Mouse (Mus musculus): ENCODE results near the gene Bglap2. TPM values are rescaled to one million over a fixed set of nuclear protein-coding genes. Genes with fewer than 3 reads are reported as not detected.

Bglap2 gene
- polyA plus RNA-seq, 1 experiment from 2014 or later, result not detected

DNA sequence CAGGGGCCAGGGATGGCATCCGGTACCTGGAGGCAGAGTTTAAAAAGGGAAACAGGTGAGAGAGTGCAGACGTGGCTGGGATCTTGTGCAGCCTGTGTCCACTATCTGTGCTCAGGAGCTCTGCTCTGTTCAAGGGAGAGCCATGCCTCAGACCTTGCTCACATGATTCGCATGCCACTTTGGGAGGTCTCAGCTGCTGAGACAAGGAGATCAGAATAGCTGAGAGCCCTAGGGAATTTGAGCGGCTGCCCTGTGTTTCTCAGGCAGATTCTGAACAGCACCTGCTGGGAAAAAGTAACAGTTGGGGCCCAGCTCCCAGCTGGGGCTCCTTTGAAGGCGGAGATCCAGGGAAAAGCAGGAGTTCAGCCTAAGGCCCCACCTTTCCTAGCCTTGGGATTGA is 18.9 kb downstream of the Bglap2 start:
- 83% methylated on average over 5 of the region's 5 CpGs for WGBS
- Histone ChIP-seq H3K4me2 (replicated peaks; ENCODE audit: low read depth, low read length) (no peak overlapping the region), H3K27me3 (ENCODE audit: insufficient read depth, low read length) (no peaks in the 10 kb centered on the region), H3K9ac (replicated peaks; ENCODE audit: low read length) (no peak overlapping the region), H3K4me3 (ENCODE audit: low read length) (no peak overlapping the region), H3K27ac (ENCODE audit: low read length) (no peak overlapping the region), H3K36me3 (ENCODE audit: insufficient read depth, low read length) (peaks cover 74% of the 10 kb centered on the region), H3K9me3 (ENCODE audit: low read length) (no peaks in the 10 kb centered on the region), H3K4me1 (ENCODE audit: insufficient read depth, low read length) (peaks cover 6% of the 10 kb centered on the region; the same call in 1 of the 2 replicates)
- ATAC-seq (ENCODE audit: low FRiP score, low TSS enrichment), result no peak

DNA sequence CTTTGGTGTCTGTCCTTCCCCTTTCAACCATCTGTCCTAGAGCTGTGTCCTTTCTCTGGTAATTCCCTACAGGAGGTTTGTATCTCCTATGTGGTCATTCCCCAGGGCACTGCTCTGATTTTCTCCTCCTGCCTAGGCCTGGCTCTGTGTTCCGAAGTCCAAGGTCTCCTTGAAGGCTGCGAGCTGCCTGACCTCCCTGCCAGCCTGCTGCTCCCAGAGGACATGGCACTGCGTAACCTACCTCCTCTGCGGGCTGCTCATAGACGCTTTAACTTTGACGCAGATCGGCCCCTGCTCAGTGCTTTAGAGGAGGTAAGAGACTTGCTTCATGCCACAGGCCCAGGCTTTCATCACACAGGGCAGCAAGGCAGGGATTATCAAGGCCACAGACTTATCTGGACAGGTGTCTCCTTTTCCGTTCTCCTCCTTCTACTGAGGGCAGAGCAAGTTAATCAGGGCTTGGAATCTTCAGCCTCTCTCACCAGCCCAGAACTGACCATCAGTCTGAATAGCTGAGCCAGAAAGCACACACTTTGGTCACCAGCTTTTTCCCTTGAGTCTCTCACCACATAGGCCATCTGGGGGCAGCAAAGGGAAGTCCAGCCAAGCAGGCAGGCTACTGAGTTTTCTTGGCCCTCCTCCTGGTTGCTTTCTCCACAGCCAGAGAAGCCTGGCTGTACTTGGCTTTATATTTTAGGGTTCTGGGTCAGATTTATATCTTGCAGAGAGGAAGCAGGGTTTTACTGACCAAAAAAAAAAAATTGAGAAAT is 23.9 kb downstream of the Bglap2 start:
- H3K9ac ChIP-seq (replicated peaks; ENCODE audit: low read length), result no peak overlapping the region
- no peak overlapping the region for H3K4me2 ChIP-seq (replicated peaks; ENCODE audit: low read depth, low read length)
- no peak for ATAC-seq (ENCODE audit: low FRiP score, low TSS enrichment)
- H3K4me1 ChIP-seq (ENCODE audit: insufficient read depth, low read length), result no peaks in the 10 kb centered on the region
- H3K27ac ChIP-seq (ENCODE audit: low read length), result no peak overlapping the region
- peaks cover 97% of the 10 kb centered on the region for H3K36me3 ChIP-seq (ENCODE audit: insufficient read depth, low read length)
- no peaks in the 10 kb centered on the region for H3K9me3 ChIP-seq (ENCODE audit: low read length)
- 89% methylated on average over 8 of the region's 8 CpGs for WGBS
- no peak overlapping the region for H3K4me3 ChIP-seq (ENCODE audit: low read length)
- no peaks in the 10 kb centered on the region for H3K27me3 ChIP-seq (ENCODE audit: insufficient read depth, low read length)

DNA sequence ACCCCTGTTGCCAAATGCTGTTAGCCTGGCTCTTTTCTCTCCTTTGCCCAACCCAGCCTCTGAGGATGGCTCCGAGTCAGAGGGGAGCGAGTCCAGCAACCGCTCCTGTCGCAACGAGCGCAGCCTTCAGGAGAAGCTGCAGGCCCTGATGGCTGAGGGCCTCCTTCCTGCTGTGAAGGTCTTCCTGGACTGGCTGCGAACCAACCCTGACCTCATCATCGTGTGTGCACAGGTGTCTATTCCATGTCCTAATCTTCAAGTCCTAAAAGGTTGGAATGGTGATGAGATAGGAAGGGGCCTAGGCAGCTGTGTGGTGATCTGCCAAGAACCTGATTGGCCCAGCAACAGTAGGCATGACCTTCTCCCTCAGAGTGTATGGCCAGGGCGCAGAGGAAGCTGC is 25.6 kb downstream of the Bglap2 start:
- no peak overlapping the region for H3K27ac ChIP-seq (ENCODE audit: low read length)
- H3K4me2 ChIP-seq (replicated peaks; ENCODE audit: low read depth, low read length), result no peak overlapping the region
- H3K9me3 ChIP-seq (ENCODE audit: low read length), result no peaks in the 10 kb centered on the region
- no peaks in the 10 kb centered on the region for H3K4me1 ChIP-seq (ENCODE audit: insufficient read depth, low read length)
- 95% methylated on average over 9 of the region's 9 CpGs for WGBS
- H3K27me3 ChIP-seq (ENCODE audit: insufficient read depth, low read length), result no peaks in the 10 kb centered on the region
- no peak overlapping the region for H3K9ac ChIP-seq (replicated peaks; ENCODE audit: low read length)
- peaks cover 92% of the 10 kb centered on the region for H3K36me3 ChIP-seq (ENCODE audit: insufficient read depth, low read length)
- H3K4me3 ChIP-seq (ENCODE audit: low read length), result no peak overlapping the region
- ATAC-seq (ENCODE audit: low FRiP score, low TSS enrichment), result no peak

DNA sequence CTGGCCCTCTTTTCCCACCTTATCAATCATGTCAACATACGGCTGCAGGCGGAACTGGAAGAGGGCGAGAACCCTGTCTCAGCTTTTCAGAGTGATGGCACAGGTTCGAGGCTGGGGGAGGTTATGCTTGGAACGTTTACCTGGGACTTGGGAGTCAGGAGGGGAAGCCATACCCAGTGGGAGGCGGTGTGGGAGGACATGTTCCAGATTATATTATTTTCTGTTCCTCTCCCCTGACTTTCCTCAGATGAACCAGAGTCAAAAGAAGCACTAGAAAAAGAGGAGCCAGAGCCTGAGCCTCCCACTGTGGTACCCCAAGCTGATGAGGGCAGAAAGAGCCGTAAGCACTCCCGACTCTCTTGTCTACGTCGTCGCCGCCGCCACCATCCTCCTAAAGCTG is 27.8 kb downstream of the Bglap2 start:
- Histone ChIP-seq H3K4me3 (ENCODE audit: low read length) (no peak overlapping the region), H3K27ac (ENCODE audit: low read length) (no peak overlapping the region), H3K9me3 (ENCODE audit: low read length) (no peaks in the 10 kb centered on the region), H3K36me3 (ENCODE audit: insufficient read depth, low read length) (peaks cover 92% of the 10 kb centered on the region), H3K4me2 (replicated peaks; ENCODE audit: low read depth, low read length) (no peak overlapping the region), H3K27me3 (ENCODE audit: insufficient read depth, low read length) (no peaks in the 10 kb centered on the region), H3K9ac (replicated peaks; ENCODE audit: low read length) (no peak overlapping the region), H3K4me1 (ENCODE audit: insufficient read depth, low read length) (no peaks in the 10 kb centered on the region)
- ATAC-seq (ENCODE audit: low FRiP score, low TSS enrichment), result no peak
- WGBS, result 88% methylated on average over 13 of the region's 13 CpGs

DNA sequence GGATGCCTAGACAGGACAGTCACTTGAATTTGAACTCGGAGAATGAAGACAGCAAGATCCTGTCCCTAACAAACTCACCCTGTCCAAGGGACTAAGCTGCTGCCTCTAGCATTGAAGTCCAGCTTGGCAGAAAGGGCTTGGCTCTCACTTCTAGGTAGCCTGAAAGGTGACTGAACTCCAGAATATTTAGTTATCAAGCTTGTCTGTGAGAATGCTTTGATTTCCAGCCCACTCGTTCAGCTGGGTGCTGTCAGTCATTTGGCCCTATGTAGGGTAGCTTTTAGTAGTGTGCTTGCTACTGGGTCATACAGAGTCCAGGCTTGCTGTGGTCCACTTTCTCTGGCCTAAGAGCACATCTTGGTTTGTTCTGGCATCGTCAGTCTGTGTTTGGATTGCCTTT is 39.5 kb downstream of the Bglap2 start:
- WGBS, result 70% methylated on average over 3 of the region's 3 CpGs
- Histone ChIP-seq H3K4me1 (ENCODE audit: insufficient read depth, low read length) (peaks cover 23% of the 10 kb centered on the region), H3K36me3 (ENCODE audit: insufficient read depth, low read length) (peaks cover 24% of the 10 kb centered on the region), H3K9me3 (ENCODE audit: low read length) (no peaks in the 10 kb centered on the region), H3K4me3 (ENCODE audit: low read length) (no peak overlapping the region), H3K4me2 (replicated peaks; ENCODE audit: low read depth, low read length) (no peak overlapping the region), H3K9ac (replicated peaks; ENCODE audit: low read length) (no peak overlapping the region; the same call in 1 of the 2 replicates), H3K27me3 (ENCODE audit: insufficient read depth, low read length) (no peaks in the 10 kb centered on the region), H3K27ac (ENCODE audit: low read length) (no peak overlapping the region)
- ATAC-seq (ENCODE audit: low FRiP score, low TSS enrichment), result no peak

DNA sequence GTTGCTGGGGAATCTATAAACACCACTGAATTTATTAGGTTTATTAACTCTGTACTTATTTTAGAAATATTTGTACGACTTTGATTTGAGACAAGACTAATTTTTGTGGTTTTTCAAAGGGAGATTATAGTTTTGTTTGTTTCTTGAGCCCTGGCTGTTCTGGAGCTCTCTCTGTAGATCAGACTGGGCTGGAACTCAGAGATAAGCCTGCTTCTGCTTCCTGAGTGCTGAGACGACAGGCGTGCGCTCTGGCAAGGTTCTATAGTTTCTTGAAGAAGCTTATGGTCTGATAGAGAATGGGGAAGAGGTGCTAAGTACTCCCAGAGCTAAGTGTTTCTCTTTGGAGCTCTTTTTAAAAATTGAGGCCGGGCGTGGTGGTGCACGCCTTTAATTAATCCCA is 40.2 kb downstream of the Bglap2 start:
- Histone ChIP-seq H3K36me3 (ENCODE audit: insufficient read depth, low read length) (peaks cover 17% of the 10 kb centered on the region), H3K27me3 (ENCODE audit: insufficient read depth, low read length) (no peaks in the 10 kb centered on the region), H3K4me1 (ENCODE audit: insufficient read depth, low read length) (peaks cover 28% of the 10 kb centered on the region), H3K9me3 (ENCODE audit: low read length) (no peaks in the 10 kb centered on the region), H3K4me3 (ENCODE audit: low read length) (no peak overlapping the region), H3K9ac (replicated peaks; ENCODE audit: low read length) (no peak overlapping the region), H3K27ac (ENCODE audit: low read length) (no peak overlapping the region), H3K4me2 (replicated peaks; ENCODE audit: low read depth, low read length) (no peak overlapping the region)
- ATAC-seq (ENCODE audit: low FRiP score, low TSS enrichment), result no peak
- WGBS, result 94% methylated on average over 7 of the region's 7 CpGs

DNA sequence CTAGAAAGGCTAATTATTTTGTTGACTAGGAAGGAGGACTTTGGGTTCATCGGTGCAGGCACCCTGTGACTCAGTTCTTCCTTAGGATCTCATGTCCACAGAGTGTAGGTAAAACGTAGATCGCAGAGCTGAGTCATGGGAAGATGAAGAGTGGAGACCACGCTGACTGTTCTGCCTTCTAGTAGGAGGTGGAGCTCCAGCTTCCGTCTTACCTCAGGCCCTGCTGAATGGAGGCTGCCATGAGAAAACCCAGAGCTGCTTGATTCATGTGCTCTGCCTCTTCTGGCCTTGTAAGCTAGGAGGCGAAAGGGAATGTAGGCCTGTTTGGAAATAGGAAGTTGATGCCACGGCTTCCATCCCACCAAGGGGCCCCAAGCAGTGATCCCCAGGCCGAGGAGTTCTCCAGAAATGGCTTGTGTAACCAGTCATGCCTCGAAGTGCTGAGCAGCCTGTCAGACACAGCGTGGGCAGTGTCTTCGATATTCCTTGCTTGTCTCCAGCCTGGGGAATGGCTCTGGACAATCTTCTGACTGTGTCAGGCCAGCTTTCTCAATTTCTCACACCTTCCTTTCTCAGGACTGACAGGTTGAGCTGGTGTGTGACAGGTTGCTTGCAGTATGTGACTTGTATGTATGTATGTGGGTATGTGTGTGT is 41.0 kb downstream of the Bglap2 start:
- no peak for ATAC-seq (ENCODE audit: low FRiP score, low TSS enrichment)
- peak overlapping the region; percentile 20; the same call in 1 of the 2 replicates for H3K9ac ChIP-seq (replicated peaks; ENCODE audit: low read length)
- 68% methylated on average over 11 of the region's 11 CpGs for WGBS

DNA sequence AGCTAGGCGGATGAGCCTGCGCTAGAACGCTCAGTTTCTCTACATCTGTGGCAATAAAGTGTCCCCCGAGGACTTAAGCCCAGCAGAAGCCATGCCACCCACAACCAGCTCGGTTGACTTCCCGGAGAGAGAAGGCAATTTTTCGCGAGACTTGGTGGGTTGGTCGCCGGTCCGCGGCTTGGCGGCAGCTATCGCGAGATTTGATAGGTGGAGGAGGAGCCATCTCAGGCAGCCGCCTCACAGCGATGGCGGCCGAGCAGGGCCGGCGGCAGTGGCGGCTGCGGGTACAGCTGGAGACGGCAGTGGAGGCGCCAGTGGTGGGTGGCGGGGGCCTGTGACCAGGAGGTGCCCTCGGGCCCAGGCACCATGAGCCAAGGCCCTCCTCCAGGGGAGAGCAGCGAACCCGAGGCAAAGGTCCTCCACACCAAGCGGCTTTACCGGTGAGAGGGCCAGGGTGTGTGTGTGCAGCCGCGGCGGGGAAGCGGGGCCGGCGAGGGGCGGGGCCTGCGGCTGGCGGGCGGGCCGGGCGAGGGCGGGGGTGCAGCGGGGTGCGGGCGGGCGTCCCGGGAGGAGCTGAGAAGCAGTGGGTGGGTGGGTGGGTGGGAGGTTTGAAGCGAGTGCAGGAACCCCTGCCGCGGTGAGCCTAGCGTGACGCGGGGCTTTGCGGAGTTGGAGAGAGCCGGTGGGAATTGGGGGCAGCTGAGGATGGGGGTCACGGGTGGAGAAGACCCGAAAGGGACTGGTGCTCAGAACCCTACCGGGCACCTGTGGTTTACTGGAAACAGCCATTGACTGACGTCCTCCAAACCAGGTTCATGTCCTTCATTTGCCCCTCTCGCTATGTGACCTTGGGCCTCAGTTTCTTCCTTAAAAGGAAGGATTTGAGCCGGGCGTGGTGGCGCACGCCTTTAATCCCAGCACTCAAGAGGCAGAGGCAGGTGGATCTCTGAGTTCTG is 42.2 kb downstream of the Bglap2 start, which contains the start of the genes Tmem79 and Smg5:
Tmem79 (minus strand) TSS at position 91 of the 956 bp plus-strand sequence.
Smg5 (plus strand) TSS at position 203 of the 956 bp plus-strand sequence.
- ATAC-seq (ENCODE audit: low FRiP score, low TSS enrichment), result peak; percentile 94
- Histone ChIP-seq H3K4me2 (replicated peaks; ENCODE audit: low read depth, low read length) (peak within 1 kb of the TSS; percentile 69), H3K4me1 (ENCODE audit: insufficient read depth, low read length) (peaks cover 28% of the 10 kb centered on the region), H3K27ac (ENCODE audit: low read length) (peak within 1 kb of the TSS; percentile 97), H3K9me3 (ENCODE audit: low read length) (no peaks in the 10 kb centered on the region), H3K9ac (replicated peaks; ENCODE audit: low read length) (peak within 1 kb of the TSS; percentile 80), H3K36me3 (ENCODE audit: insufficient read depth, low read length) (no peaks in the 10 kb centered on the region), H3K4me3 (ENCODE audit: low read length) (peak within 1 kb of the TSS; percentile 87), H3K27me3 (ENCODE audit: insufficient read depth, low read length) (no peaks in the 10 kb centered on the region)
- 1% methylated on average over 43 of the region's 66 CpGs for WGBS

More for the DNA sequence above, 41.0 kb downstream of the Bglap2 start:
- Histone ChIP-seq H3K9me3 (ENCODE audit: low read length) (no peaks in the 10 kb centered on the region), H3K36me3 (ENCODE audit: insufficient read depth, low read length) (peaks cover 9% of the 10 kb centered on the region), H3K4me1 (ENCODE audit: insufficient read depth, low read length) (peaks cover 28% of the 10 kb centered on the region), H3K4me2 (replicated peaks; ENCODE audit: low read depth, low read length) (peak overlapping the region; percentile 61), H3K27ac (ENCODE audit: low read length) (0 out of 2 replicates have a peak overlapping the region, but pooled peaks have one; percentile 32), H3K27me3 (ENCODE audit: insufficient read depth, low read length) (no peaks in the 10 kb centered on the region), H3K4me3 (ENCODE audit: low read length) (peak overlapping the region; percentile 12; the same call in 1 of the 2 replicates)

DNA sequence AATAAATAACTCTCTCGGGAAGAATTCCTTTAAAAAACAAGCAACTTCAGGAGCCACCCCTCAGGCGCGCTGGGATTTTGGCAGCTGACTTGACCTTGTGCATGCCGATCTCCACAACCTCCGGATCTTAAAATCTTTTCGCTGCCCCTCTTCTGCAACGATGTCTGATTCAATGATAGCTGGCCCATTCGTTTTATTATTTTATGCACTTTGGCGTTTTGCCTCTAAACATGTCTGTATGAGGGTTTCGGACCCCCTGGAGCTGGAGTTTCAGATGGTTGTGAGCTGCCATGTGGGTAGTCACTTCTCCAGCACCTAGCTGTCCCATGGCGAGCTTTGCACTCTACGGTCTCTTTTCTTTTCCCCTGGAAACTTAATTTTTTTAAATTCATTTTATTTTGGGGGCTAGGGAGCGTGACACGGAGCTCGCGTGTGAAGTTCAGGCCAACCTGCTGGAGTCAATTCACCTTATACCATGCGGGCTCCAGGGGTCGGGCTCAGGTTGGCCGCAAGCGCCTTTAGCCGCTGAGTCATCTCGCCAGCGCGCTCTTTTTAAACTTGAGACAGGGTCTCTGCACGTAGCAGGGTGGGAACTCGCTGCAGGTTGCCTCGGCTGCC is 43.0 kb downstream of the Bglap2 start:
- Histone ChIP-seq H3K9me3 (ENCODE audit: low read length) (no peaks in the 10 kb centered on the region), H3K4me3 (ENCODE audit: low read length) (peak overlapping the region; percentile 87), H3K27me3 (ENCODE audit: insufficient read depth, low read length) (no peaks in the 10 kb centered on the region), H3K36me3 (ENCODE audit: insufficient read depth, low read length) (no peaks in the 10 kb centered on the region), H3K4me2 (replicated peaks; ENCODE audit: low read depth, low read length) (peak overlapping the region; percentile 69), H3K4me1 (ENCODE audit: insufficient read depth, low read length) (peaks cover 28% of the 10 kb centered on the region), H3K27ac (ENCODE audit: low read length) (peak overlapping the region; percentile 97), H3K9ac (replicated peaks; ENCODE audit: low read length) (peak overlapping the region; percentile 80)
- under 1% methylated on average over 27 of the region's 27 CpGs for WGBS
- peak; percentile 59; the same call in 1 of the 2 replicates for ATAC-seq (ENCODE audit: low FRiP score, low TSS enrichment)
